Mouse (Mus musculus) adrenal gland, postnatal 0 days (tissue): ENCODE measurements around the gene Cadm1. TPM values are rescaled to one million over a fixed set of nuclear protein-coding genes. Genes with fewer than 3 reads are reported as not detected.

Source experiments
- polyA plus RNA-seq: library from polyadenylated mRNA; unstranded; fragments of >200 nt; fragmentation: Nextera tagmentation; extraction: Ambion mirVana; gene quantifications from 2 replicates; pipeline ENCODE4 v1.2.1, GENCODE M21; 2015

The Cadm1 gene
- polyA plus RNA-seq: 59.4 and 117 TPM in 2 replicates

DNA sequence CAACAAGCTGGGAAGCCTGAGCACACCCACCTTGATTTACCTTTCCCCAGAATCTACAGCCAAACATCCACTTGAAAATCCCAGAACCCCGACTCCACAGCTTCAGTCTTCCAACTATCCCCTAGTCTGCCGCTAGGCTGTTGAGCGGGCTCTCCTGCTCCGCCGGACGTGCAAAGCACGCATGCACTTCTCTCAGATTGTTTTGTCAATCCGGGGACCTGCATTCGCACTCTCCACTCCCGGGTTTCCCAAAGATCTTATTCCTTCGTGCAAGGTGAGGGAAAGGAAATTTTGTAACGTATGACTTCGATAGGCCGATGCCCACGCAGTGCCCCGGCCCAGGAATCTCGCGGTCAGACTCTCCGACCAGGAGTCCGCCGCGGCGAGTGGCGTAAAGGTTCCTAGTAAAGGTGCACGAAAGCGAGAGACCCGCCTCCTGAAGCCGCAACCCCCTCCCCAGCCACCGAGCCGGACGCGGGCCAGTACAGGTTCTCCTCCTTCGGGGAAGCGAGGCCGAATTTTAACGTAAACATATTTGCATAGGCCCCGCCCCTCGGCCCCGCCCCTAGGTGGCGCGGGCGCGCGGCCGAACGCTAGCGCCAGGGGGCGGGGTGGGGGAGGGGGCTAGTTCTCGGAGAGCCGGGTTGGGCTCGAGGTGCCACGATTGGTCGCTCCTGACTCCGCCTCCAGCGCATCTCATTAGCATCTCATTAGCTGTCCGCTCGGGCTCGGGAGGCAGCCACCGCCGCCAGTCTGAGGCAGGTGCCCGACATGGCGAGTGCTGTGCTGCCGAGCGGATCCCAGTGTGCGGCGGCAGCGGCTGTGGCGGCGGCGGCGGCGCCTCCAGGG is at the start of gene Cadm1:
Cadm1 (plus strand) TSS at position 572 of the 849 bp plus-strand sequence.

